Mouse (Mus musculus) adrenal gland, adult (tissue): Measurements from ENCODE around the gene Trpt1.

Source experiments
- DNase-seq, 2 experiments: peaks; one replicate each; pipeline ENCODE4 v3.0.0; 2022 to 2023; ENCODE audit warnings: low spot score in 1 of 2; ENCODE audit not compliant: inconsistent age in 2 of 2

The Trpt1 gene

GRCm38 (mm10) chr19:6974211-6975205 lies 21.4 kb upstream of the Trpt1 start, which contains the start of gene Ppp1r14b:
TSS of gene Ppp1r14b (plus strand) at chr19:6974968.
- peak; percentile 86 to 95 for DNase-seq

- DNase-seq, result peak; percentile 86 to 90
Observed at GRCm38 (mm10) chr19:6975537-6976521, 20.1 kb upstream of the Trpt1 start, which contains the start of gene Plcb3. TSS of gene Plcb3 (minus strand) at chr19:6976470.

- peak in 1 of 2 experiments; percentile 70 for DNase-seq
Observed at GRCm38 (mm10) chr19:6977759-6978638, 17.9 kb upstream of the Trpt1 start.

DNA sequence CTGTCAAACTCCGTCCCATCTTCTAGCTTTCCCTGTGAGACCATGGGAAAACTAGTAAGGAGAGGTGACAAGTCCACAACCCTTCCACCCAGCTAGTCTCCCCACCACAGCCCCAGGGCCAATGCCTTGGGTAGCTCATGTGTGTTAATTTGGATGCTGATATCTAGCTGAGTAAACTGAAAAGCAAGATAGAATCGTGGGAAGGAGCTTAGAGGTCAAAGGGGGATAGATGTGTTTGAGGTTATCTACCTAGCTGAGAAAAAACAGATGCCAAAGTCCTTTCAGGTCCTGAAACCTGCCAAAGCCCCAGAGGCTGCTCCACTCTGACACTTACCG lies 17.3 kb upstream of the Trpt1 start:
- no peak for DNase-seq

DNA sequence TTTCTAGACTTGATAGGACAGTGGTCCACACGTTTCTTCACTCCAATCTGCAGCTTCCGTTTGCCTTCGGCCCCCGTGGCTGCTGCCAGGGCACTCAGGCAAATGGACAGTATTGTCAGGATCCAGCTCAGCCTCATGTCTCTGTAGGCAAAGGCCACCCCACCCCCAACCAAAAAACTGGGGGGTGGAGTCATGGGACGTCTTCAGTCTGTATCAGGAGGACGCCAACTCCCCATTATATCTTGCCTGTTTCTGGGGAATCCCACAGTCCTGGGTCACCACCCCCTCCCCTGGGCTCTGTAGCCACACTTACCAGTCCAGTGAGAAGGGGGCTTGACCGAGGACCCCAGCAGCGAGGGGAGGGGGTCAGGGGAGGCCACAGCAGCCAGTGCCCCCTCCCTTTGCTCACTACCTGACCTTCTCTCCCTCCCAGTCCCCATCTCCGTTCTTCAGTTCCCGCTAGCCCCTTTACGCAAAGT lies 16.9 kb upstream of the Trpt1 start:
- peak in 1 of 2 experiments; percentile 78 for DNase-seq

- DNase-seq, result peak; percentile 100
Observed at GRCm38 (mm10) chr19:6979486-6980380, 16.2 kb upstream of the Trpt1 start.

DNA sequence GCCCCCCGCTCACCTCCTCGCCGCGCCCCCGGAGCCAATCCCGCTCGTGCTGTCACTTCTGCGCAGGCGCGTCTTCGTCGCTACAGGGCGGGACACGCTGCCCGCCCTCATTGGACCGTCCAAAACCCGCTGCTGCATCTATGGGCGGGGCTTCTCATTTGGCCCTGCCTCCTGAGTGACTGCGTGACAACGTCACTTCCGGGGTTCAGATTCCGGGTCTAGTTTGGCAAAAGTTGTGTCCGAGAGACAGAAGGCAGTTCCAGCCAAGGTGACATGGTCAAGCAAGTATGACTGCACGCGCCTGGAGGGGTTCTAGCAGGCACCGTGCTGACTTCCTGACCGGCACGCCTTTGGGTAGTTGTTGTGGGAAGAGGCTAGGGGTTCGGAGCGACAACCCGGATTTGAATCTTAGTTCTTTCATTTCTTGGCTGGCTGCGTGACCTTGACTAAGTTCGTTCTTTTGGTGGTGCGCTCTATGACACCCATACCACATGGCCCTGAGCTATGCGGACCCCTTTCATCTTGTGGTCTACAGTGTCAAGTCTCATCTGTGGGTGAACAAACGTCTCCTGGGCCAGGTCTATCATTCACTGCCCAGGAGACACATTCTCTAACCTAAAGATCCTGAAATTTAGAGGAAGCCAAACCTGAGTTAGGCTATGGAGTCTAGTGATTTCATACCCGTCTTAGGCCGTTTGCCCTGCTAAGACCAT lies 15.4 kb upstream of the Trpt1 start, which contains the start of gene Fkbp2:
TSS of gene Fkbp2 (minus strand) at position 121 of the 713 bp plus-strand sequence.
- DNase-seq, result peak; percentile 99 to 100

- peak in 1 of 2 experiments; percentile 65 for DNase-seq
Observed at GRCm38 (mm10) chr19:6981465-6981864, 14.5 kb upstream of the Trpt1 start.

DNA sequence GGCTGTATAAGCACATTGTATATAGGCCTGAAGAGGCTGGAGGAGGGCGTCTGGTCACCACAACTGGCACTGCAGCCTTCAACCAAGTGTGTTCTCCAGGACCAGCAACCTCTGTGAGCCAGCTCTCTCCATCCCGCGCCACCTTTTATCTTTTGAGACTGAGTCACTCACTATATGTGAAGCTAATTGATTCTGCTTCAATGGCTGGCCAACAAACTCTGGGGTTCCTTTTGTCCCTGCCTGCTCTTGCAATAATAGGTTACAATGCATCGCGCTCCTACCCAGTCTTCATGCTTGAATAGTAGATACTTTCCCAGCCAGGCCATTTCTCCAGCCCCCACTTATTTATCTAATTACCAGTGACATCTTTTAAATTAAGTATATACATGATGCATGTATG lies 12.3 kb upstream of the Trpt1 start:
- DNase-seq, result no peak

- DNase-seq, result no peak
Observed at GRCm38 (mm10) chr19:6985300-6985699, 10.6 kb upstream of the Trpt1 start.

DNA sequence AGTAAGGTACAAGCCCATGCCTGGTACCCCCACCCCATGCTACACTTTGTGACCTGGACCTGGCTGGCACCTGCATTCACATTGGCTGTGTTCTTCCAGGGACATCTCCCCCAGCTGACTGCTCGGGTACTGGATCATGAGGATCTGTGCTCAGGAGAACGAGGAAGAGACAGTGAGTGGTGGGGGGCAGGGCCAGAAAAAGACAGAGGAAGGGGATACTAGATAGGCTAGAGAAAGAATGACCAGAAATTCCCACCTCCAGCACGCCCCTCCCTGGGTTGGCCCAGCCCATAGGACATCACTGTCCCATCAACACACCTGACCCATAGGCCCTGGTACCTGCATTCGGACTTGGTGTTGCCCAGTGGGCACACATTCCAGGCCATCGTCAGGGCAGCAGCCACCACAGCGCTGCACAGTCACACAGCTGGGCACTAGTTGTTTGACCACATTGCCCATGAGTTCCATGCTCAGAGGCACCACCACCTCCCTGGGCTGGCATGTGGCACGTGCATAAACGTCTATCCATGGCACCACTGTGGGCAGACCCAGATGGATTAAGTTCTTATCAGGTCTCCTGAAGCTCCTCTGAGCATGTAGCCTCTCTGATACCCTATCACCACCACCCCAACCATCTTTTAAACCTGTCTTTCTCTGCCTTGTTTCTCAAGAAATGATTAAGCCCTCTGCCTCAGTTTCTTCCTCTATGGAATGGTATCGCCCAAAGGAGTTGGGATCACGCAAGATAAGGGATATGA lies 9.8 kb upstream of the Trpt1 start:
- DNase-seq, result peak in 1 of 2 experiments; percentile 54

DNA sequence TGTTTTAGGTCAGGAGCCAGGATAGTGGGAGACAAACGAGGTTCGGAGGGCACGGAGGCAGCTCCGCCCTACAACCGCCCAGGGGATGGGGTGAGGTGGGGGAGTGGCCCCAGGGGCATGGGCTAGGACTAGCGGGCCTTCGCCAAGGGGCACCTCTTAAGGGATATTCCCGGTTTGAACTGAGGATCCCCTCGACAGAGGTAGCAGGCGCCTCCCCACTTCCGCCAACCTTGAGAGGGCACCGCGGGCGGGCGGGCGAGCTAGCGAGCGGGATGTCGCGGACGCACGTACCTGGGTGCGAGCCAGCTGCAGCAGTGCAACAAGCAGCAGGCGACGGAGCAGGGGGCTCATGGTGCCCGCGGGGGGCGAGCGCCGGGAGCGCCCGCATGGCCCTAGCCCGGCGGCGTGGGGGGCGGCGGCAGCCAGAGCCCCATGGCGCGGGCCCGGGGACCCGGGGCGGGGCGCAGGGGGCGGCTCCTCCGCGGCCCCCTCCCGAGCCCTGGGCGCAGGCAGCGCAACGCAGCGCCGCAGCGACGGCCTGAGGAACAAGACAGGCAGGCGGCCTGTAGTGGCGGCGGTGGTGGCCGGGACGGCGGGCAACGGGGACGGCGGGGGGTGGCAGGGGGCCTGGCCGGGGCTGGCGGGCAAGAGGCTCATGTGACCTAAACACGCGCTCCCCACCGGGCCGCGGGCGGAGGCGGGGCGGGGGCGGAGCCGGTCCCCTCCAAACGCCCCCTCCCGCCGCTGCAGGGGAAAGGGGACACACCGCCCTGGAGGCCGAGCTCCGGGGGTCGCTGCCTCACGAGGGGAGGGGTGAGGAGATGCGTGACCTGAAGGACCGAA lies 8.6 kb upstream of the Trpt1 start, which contains the start of gene Vegfb:
TSS of gene Vegfb (minus strand) at position 591 of the 843 bp plus-strand sequence.
- DNase-seq, result peak; percentile 85 to 94

- no peak for DNase-seq
Observed at GRCm38 (mm10) chr19:6987904-6988285, 8.0 kb upstream of the Trpt1 start.

- DNase-seq, result peak; percentile 19 to 43
Observed at GRCm38 (mm10) chr19:6989251-6989650, 6.7 kb upstream of the Trpt1 start.

- peak; percentile 8 to 33 for DNase-seq
Observed at GRCm38 (mm10) chr19:6990712-6991111, 5.2 kb upstream of the Trpt1 start.

GRCm38 (mm10) chr19:6991166-6991565 lies 4.8 kb upstream of the Trpt1 start:
- DNase-seq, result peak; percentile 10 to 42
